Mouse (Mus musculus) adrenal gland, postnatal 36 days (tissue): ENCODE measurements around the gene Tpbgl. TPM values are rescaled to one million over a fixed set of nuclear protein-coding genes. Genes with fewer than 3 reads are reported as not detected.

Source experiments
- DNase-seq, 2 experiments: peaks; one replicate each; pipeline ENCODE4 v3.0.0; 2021; ENCODE audit warnings: mixed read lengths in 1 of 2
- total RNA-seq, 2 experiments: library from RNA; stranded (reverse); gene quantifications; 2 replicates each; pipeline ENCODE4 v1.2.3; 2021

Gene Tpbgl
- total RNA-seq, 2 experiments from 2014 or later, result 14.9 to 18.5 TPM

DNA sequence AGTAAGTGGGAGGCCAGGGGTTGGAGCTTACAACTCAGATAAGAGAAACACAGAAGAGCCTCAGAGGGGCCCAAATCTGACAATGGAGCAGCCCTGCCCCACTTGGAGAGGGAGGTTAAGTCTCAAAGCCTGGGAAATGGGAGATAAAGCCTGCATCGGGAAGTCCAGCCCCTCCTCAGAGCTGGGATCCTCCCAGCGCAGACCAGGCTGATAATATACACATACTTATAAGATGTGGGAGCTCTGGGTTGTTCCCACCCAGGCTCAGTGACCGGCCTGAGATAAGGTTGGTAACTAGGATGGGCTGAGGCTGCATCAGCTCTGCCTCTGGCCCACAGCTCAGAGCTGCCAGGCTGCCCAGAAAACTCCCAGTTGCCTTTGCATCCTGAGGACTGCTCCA lies 15.2 kb upstream of the Tpbgl start:
- no peak for DNase-seq

DNA sequence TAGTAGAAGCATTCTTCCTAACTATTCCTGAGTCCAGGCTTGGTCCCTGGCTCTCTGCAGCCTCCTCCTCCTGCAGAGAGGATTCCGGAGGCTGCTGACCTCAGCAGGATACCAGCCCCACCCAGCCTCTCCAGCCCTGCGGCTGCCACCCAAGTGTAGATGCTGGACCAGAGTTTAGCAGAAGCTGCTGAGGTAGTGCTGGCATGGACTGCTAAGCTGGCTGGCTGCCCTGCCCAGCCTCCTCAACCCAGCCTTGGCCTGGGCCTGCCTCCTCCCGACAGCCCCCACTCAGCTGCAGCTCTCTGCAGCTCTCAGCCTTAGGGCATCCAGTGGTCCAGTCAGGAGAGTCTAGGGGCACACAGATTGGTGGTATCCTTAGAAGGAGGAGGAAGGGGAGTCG lies 14.3 kb upstream of the Tpbgl start:
- peak; percentile 74 to 76 for DNase-seq

DNA sequence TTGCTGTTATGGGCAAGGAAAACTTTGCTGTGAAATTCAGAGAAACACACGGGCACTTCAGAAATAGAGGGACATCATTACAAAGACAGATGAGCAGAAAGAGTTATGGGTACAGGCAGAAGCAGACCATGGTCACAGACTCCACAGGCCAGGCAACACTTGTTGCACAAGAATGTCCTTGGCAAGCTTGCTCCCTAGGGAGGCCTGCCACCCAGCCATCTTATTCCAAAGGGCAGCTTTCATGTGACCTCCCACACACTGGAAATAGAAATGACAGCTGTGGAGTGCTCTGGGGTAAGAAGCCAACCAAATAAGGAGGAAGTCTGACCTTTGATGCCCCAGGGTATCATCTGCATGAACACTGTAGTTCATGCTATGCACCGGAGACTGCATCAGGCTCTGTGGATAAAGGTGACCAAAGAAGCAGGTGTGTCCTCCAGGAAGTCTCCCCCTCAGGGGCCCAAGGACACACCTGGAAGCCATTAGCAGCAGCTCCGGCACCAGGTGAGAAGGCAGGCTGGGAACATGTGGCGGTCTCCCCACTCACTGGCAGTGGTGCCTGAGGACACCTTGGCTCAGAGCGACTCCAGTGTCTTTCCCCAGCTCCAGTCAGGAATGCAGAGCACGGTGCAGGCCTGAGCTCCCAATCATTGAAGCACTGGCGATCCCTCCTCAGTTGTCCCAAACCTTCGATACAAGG lies 7.2 kb upstream of the Tpbgl start:
- peak; percentile 56 to 70 for DNase-seq

DNA sequence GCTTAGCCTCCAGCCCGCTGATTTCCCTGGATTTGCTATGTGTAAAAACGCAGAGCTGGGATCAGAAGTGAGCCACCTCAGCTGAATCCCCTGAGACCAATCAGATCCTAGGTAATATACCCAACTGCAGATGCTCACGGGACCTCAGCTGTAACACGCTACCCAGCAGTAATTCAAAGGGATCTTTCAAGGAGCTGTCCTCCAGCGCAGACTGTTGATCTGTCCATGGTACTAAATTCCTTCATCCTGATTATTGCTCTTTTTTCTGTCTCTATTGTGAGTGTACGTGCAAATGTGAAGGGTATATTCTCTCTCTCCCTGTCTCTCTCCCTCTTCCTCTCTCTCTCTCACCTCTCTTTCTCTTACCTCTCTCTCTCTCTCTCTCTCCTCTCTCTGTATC lies 5.4 kb upstream of the Tpbgl start:
- DNase-seq, result no peak

DNA sequence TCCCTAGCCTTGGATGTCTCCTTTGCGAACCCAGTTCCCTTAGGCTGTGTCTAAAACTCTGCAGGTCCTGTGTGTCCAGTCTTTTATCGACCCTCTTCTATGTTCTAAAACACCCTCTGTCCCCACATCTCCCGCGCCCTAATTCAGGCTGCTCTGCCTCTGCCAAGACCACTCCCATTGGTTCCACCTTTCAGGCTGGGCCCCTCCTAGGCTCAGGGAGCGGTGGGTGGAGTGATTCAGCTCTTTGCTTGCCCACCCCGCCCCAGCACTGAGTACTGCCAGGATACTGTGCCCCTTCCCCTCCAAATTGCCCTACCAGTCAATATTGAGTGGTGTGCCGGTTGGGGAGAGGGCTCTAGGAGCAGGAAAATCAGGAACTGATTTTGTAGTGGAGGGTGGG lies 463 bp upstream of the Tpbgl start:
- no peak for DNase-seq

DNA sequence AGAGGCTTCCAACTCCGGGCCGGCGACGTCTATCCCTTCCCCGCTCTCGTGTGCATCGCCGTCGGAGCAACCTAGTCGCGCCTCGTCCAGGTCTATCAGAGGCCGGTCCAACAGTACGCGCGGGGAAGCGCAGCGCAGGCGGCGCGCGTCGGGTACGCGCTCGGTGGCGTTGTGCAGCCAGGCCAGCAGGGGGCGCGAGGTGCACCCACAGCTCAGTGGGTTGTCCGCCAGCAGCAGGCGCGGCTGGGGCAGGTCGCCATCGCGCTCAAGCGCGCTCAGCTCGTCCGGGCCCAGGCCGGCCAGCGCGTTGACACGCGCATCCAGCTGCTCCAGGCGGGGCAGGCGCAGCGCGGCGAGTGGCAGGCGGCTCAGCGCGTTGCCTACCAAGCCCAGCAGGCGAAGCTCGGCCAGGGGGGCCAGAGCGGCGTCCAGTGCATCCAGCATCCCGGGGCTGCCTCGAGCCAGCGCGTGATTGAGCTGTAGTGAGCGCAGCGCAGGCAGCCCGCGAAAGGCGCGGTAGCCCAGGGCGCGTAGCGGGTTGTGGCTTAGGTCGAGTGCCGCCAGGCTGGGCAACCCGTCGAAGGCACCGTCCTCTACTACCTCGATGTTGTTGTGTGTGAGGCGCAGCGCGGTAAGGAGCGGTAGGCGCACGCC lies 1.1 kb downstream of the Tpbgl start:
- DNase-seq, result peak; percentile 94 to 97

DNA sequence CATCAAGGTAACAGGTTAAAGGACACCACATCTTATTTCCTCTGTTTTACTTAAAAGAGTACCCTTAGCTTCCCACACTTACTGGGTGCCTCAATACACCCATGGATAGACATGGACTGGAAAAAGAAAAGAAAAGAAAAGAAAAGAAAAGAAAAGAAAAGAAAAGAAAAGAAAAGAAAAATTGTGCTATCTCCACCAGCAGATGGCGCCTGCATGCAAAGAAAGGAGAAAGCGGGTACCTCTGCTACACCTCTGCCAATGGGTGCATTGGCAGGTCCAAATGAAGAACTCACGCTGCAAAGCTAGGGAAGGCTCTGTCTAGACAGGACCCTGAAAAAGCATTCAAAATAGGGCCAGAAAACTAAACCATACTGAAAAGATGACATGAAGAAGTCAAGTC lies 8.0 kb downstream of the Tpbgl start:
- peak; percentile 40 to 49 for DNase-seq

DNA sequence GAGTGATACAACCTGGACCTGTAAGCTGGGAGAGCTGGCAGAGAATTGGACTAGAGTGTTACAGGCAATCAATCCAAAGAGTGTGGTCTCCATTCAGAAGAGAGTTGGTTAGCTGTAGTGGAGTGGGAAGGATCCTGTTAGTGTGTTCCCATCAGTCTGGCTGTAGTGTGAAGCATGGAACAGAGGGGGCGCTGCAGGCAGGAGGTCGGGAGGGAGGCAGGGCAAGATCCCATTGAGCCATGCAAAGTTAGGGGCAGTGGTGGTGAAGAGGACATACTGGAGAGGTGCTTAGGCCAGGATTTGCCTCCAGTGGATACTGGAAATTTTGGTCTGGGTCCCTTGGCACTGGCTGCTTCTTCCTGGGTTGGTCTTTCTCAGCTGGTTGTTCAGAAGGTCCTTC lies 8.6 kb downstream of the Tpbgl start:
- DNase-seq, result no peak

DNA sequence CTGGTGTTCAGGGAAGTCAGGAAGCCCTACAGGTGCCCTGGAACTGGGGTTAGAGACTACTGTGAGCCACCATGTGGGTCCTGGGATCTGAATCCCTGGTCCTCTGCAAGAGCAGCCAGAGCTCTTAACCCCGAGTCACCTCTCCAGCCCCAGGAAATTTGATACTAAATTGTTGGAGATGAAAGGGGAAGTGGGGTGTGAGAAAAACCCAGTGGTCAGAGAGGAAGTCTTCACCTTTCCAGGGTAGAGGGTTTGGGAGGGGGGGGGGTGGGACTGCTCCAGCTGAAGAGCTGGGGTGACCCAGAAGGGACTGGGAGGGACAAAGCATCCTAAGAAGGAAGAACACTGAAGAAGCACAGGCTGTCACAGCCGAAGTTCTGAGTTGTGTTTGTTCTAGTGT lies 19.3 kb downstream of the Tpbgl start:
- DNase-seq, result no peak

DNA sequence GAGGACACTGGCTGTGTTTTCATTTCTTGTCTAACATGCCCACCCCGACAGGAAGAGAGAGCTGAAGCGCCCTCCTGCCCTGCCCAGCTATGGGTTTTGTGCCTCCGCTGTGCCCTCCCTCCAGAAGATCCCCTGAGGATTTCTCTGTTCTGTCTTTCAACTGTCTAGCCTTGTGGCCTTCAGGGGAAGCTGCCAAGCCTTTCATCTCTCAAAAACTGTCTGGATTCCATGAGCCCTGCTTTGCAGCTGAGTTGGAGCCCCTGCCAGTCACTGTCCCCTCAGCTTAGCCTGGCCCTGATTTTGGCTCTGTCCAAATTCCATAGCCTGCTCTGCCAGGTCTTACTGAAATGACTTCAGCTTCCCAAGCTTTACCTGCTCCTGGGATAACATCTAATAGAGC lies 20.1 kb downstream of the Tpbgl start:
- DNase-seq, result peak; percentile 69 to 77

DNA sequence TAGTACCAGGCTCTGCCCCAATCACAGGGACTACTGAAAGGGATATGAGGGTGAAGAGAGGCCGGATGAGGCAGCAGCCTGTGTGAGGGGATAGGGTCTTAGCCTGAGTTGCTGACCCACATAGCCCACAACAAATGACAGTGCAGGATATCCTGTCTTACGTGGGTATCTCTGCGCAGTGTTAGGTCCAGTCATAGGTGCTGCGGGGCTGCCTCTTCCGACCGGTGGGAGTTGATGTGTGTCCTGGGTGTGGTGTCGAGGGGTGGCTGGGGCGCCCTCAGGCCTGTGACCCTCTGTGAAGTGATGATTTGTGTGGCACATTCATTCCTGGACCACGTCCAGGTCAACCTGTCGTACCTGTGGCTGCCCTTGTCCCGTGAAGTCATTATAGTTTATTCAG lies 20.6 kb downstream of the Tpbgl start:
- peak in 1 of 2 experiments; percentile 26 for DNase-seq

DNA sequence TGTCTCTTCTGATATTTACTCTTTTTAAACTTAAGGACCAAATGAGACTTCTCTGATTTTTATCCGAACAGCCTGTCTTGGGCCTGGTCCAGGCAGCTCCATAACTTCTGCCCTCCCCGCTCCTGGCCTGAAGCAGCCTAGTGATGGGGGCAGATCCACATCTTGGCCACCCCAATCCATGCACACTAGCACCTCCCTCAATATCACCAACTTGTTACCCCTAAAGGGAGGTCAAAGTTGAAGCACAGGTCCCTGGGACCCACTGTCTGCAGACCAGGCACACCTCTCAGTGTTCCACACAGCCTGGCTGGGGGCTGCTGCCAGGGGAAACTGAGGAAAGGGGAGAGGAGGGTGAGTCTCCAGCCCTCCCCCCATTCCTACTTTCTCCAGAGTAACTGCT lies 21.8 kb downstream of the Tpbgl start:
- no peak for DNase-seq

DNA sequence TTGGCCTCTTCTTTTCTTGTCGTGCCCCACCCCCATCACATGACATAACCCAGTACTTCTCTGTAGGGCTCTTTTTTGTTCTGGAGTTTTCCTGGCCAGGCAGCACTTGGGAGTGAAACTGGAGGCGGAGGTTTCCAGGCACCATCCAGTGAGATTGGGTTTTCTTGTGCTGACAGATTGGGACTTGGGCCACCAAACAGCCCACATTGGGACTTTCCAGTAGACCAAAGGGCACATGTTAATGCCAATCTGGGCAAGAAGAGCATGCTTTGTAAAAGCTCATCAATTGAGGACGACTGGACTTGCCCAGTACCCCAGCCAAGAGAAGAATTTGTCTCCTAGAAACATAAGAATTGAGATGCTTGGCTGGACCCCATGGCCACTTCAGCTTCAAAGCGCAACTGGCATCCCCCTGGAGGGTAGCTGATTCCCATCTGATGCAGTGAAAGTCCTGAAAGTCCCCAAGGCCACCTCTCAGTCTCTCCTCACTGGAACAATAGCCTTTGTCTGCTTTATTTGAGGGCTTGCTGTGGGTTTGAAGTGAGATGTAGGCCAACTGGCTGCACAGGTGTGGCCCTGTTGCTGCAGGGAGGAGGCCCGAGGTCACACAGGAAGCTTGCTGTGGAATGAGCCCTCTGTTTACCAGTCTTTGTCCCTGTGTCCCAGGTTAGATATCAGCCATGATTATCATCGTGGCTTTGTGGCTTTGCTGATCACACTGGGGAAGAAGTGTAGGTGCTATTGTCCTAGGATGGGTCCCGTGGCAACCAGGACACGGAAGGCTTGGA lies 22.8 kb downstream of the Tpbgl start:
- no peak for DNase-seq

DNA sequence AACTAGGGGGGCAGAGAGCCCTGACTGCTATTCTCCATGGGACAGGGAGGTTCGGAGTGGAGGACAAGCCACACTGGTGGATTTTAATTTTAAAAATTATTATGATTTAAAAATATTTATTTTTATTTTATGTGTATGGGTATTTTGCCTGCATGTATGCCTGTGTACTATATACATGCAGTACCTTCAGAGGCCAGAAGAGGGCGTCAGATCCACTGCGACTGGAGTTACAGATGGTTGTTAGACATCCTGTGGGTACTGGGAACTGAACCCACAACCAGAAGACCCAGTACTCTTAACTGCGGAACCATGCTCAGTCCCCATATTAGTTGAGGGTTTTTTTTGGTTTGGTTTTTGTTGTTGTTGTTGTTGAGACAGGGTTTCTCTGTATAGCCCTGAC lies 28.2 kb downstream of the Tpbgl start:
- no peak for DNase-seq

DNA sequence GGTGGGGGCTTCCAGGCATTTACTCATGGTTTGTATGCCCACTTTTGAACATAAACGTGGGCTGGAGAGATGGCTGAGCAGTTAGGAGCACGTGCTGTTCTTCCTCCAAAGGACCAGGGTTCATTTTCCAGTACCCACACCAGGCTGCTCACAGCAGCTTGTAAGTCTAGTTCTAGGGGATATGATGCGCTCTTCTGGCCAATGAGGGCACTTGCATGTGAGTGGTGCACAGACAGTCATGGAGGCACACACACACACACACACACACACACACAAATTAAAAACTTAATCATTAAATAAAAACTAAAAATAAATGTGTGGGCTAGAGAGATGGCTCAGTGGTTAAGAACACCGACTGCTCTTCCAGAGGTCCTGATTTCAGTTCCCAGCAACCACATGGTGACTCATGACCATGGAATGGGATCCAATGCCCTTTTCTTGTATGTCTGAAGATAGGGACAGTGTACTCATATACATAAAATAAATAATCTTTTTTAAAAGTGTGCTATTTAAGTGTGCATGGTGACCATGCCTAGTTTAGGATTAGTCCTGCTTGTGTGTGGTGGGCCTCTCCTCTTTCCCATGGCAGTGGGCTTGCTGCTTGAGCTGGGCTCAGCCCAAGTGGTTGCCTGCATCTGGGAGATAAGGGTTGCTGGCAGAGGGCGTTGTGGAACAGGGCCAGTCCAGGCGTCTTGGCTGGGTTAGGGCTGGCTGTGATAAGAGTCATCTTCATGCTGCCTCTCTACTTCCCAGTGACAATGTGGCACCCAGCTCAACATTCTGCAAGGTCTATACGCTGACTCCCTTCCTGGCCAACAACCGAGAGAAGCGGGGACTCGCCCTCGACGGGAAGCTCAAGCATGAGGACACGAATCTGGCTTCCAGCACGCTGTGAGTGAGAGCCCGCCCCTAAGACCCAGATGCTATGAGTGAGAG lies 32.8 kb downstream of the Tpbgl start:
- DNase-seq, result peak in 1 of 2 experiments; percentile 29

DNA sequence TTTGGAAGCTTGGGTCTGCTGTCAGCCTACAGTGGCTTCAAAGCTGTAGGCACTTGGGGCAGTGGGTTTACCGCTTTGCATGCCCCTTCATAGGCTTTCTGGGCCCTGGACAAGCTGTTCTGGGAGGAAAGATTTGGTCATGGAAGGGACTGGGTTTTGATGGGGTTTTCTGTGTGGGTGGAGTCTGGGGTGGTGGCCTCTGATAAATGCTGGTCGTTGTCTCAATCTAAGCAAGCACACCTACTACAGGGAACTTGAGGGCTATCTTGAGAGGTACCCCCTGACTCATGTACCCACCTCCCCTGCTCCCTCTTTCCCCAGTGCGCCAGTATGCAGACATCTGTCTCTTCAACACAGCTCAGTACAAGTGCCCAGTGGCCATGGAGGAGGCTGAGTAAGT lies 34.2 kb downstream of the Tpbgl start:
- DNase-seq, result no peak

DNA sequence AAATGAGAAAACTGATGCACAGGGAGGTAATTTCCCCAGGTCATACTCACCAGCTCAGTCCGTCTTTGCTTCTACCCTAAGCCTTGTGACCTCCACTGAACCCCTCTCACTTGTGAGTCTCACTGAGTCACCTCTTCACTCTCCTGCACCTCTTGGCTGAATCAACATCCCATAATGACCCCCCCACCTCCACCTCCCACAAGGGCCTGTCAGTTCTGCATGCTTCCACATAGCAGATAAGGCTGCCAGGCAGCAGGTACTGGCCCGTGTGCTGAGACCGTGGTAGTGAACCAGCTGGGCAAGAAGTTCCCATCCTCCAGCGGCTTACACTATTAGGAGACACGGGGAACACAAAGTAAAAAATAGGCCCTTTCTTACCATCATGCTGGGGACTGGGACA lies 36.3 kb downstream of the Tpbgl start:
- no peak for DNase-seq

DNA sequence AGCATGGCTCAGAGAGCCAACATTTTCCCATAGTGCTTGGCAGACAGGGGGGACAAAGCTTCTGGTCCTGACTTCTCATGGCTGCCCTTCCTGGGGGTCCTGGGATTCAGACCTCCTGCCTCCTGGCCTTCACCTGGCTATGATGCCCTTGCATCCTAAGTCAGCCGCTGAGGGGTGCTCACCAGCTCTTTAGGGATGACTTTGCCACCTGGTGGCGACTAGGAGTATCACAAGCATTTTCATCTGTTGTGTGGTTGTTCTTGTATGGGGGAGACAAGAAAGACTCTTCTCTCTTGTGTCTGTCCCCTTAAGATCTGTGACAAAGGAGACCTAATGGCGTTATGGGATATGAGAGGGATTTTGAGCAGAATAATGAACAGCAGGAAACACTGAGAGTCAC lies 36.8 kb downstream of the Tpbgl start:
- peak; percentile 72 to 77 for DNase-seq

DNA sequence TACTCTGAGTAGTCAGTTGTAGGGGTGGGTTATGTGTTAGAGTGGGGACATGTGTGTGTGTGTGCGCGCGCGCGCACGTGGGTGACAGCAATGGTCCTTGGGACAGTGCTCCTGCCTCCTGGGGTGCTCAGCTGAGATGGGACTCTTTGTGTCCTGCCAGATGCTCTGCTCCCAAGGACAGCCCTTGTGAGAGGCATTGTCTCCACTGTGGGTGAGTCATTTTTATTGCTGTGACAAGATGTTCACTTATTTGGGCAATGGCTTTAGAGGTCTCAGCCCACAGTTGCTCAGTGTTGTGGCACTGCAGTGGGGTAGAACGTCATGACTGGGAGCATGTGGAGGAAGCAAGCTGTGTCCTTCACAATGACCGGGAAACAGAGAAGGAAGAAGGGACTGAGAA lies 40.9 kb downstream of the Tpbgl start:
- DNase-seq, result peak; percentile 64 to 71

DNA sequence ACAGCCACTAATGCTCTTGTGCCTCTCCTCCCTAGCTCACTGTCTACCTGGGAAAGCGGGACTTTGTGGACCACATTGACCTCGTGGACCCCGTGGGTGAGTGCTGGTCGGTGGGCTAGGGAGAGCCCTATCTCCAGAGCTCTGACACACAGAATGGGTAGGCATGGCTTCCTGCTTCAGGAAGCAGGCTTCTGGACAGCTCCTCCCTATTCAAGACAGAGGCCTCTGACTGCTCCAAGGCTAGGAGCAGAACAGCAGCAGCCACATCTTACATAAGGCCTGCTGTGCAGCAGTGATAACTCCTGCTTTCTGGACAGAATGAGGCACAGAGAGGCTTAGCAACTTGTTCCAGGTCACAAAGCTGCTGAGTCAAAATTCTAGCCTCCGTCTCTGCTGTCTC lies 43.3 kb downstream of the Tpbgl start:
- DNase-seq, result no peak

DNA sequence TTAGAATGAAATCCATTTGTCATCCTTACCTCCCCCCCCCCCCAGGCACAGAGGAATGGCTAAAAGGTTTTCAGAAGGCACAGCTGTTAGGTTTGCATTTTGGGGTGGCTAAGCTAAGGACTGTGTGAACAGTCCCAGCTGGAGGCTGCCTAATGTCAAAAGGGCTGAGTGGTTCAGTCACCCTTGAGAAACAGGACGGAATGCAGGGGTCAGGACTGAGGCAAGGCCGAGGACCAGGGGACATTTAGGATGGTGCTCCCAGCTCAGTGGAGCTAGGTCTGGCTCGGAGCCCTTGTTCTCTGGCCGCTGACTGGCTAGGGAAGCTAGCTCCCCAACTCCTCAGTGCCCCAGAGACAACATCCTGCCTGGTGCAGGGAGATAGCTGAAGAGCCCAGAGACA lies 44.0 kb downstream of the Tpbgl start:
- peak in 1 of 2 experiments; percentile 43 for DNase-seq

DNA sequence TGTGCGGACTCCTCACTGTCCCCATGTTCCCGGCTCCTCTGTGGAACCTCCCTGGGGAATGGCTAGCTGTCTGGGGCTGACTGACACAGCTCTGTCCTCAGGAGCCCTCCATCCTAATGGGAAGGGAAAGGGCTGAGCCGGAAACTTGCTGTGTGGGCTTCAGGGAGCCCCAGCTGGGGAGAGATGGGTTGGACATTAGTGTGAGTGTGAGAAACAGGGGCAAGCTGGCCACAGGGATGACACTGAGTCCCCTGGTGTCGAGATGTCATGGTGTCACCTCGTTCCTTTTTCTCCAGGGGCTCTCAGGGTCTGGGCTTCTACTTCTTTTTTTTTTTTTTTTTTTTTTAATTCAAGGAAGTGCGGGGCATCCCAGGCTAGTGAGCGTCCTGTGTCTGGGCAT lies 44.6 kb downstream of the Tpbgl start:
- DNase-seq, result no peak
